Mouse (Mus musculus): ENCODE results near the gene Kmt5c. TPM values are rescaled to one million over a fixed set of nuclear protein-coding genes. Genes with fewer than 3 reads are reported as not detected.

The Kmt5c gene
- polyA plus RNA-seq, 1 experiment: 105 TPM

- H3K27me3 ChIP-seq (ENCODE audit: control insufficient read depth, insufficient read depth, low read length): no peaks in the 10 kb centered on the region
- no peak for TF ChIP-seq POLR2A (IDR thresholded peaks at IDR 0.05; ENCODE audit: low read depth, low read length)
- TF ChIP-seq CTCF (IDR thresholded peaks at IDR 0.05; ENCODE audit: extremely low read depth, insufficient read depth, insufficient read length, insufficient replicate concordance): peak; percentile 36; the same call in 1 of the 2 replicates
- peak in 1 of 2 experiments; percentile 15 for DNase-seq (ENCODE audit: low read depth in 1 of 2, low spot score in 2 of 2)
- no peaks in the 10 kb centered on the region for H3K36me3 ChIP-seq (ENCODE audit: control insufficient read depth, insufficient read depth, low read length)
- H3K27ac ChIP-seq (ENCODE audit: insufficient read depth, low read length): no peak overlapping the region
- WGBS: 38% methylated on average over 18 of the region's 18 CpGs
- no peaks in the 10 kb centered on the region for H3K4me1 ChIP-seq (ENCODE audit: control insufficient read depth, insufficient read depth, insufficient read length)
- no peak overlapping the region for H3K4me3 ChIP-seq (ENCODE audit: extremely low read depth, insufficient read depth, insufficient read length)
Measured at GRCm38 (mm10) chr7:4705098-4705497, 34.8 kb upstream of the Kmt5c start.

- Histone ChIP-seq H3K4me3 (ENCODE audit: extremely low read depth, insufficient read depth, insufficient read length) (no peak overlapping the region), H3K36me3 (ENCODE audit: control insufficient read depth, insufficient read depth, low read length) (no peaks in the 10 kb centered on the region), H3K4me1 (ENCODE audit: control insufficient read depth, insufficient read depth, insufficient read length) (no peaks in the 10 kb centered on the region), H3K27ac (ENCODE audit: insufficient read depth, low read length) (no peak overlapping the region), H3K27me3 (ENCODE audit: control insufficient read depth, insufficient read depth, low read length) (no peaks in the 10 kb centered on the region)
- TF ChIP-seq CTCF (IDR thresholded peaks at IDR 0.05; ENCODE audit: extremely low read depth, insufficient read depth, insufficient read length, insufficient replicate concordance) (no peak), POLR2A (IDR thresholded peaks at IDR 0.05; ENCODE audit: low read depth, low read length) (no peak)
- no peak for DNase-seq (ENCODE audit: low read depth in 1 of 2, low spot score in 2 of 2)
- 74% methylated on average over 3 of the region's 3 CpGs for WGBS
Measured at GRCm38 (mm10) chr7:4712594-4712993, 27.3 kb upstream of the Kmt5c start.

- TF ChIP-seq CTCF (IDR thresholded peaks at IDR 0.05; ENCODE audit: extremely low read depth, insufficient read depth, insufficient read length, insufficient replicate concordance) (no peak), POLR2A (IDR thresholded peaks at IDR 0.05; ENCODE audit: low read depth, low read length) (no peak)
- Histone ChIP-seq H3K27me3 (ENCODE audit: control insufficient read depth, insufficient read depth, low read length) (no peaks in the 10 kb centered on the region), H3K4me3 (ENCODE audit: extremely low read depth, insufficient read depth, insufficient read length) (no peak overlapping the region), H3K27ac (ENCODE audit: insufficient read depth, low read length) (no peak overlapping the region), H3K36me3 (ENCODE audit: control insufficient read depth, insufficient read depth, low read length) (no peaks in the 10 kb centered on the region; the same call in 1 of the 2 replicates), H3K4me1 (ENCODE audit: control insufficient read depth, insufficient read depth, insufficient read length) (no peaks in the 10 kb centered on the region)
- 68% methylated on average over 6 of the region's 6 CpGs for WGBS
- DNase-seq (ENCODE audit: low read depth in 1 of 2, low spot score in 2 of 2): no peak
Measured at GRCm38 (mm10) chr7:4716955-4717354, 23.0 kb upstream of the Kmt5c start.

- no peak overlapping the region for H3K27ac ChIP-seq (ENCODE audit: insufficient read depth, low read length)
- H3K4me3 ChIP-seq (ENCODE audit: extremely low read depth, insufficient read depth, insufficient read length): no peak overlapping the region
- H3K4me1 ChIP-seq (ENCODE audit: control insufficient read depth, insufficient read depth, insufficient read length): no peaks in the 10 kb centered on the region
- TF ChIP-seq CTCF (IDR thresholded peaks at IDR 0.05; ENCODE audit: extremely low read depth, insufficient read depth, insufficient read length, insufficient replicate concordance): no peak
- TF ChIP-seq POLR2A (IDR thresholded peaks at IDR 0.05; ENCODE audit: low read depth, low read length): no peak
- 94% methylated on average over 3 of the region's 3 CpGs for WGBS
- no peak for DNase-seq (ENCODE audit: low read depth in 1 of 2, low spot score in 2 of 2)
- H3K27me3 ChIP-seq (ENCODE audit: control insufficient read depth, insufficient read depth, low read length): no peaks in the 10 kb centered on the region
- no peaks in the 10 kb centered on the region; the same call in 1 of the 2 replicates for H3K36me3 ChIP-seq (ENCODE audit: control insufficient read depth, insufficient read depth, low read length)
Measured at GRCm38 (mm10) chr7:4719276-4719675, 20.6 kb upstream of the Kmt5c start.

GRCm38 (mm10) chr7:4723508-4723907, 16.4 kb upstream of the Kmt5c start:
- H3K36me3 ChIP-seq (ENCODE audit: control insufficient read depth, insufficient read depth, low read length): no peaks in the 10 kb centered on the region; the same call in 1 of the 2 replicates
- H3K27me3 ChIP-seq (ENCODE audit: control insufficient read depth, insufficient read depth, low read length): no peaks in the 10 kb centered on the region
- H3K27ac ChIP-seq (ENCODE audit: insufficient read depth, low read length): peak overlapping the region; percentile 37; the same call in 1 of the 2 replicates
- 46% methylated on average over 12 of the region's 12 CpGs for WGBS
- peaks cover 5% of the 10 kb centered on the region; the same call in 1 of the 2 replicates for H3K4me1 ChIP-seq (ENCODE audit: control insufficient read depth, insufficient read depth, insufficient read length)
- TF ChIP-seq POLR2A (IDR thresholded peaks at IDR 0.05; ENCODE audit: low read depth, low read length) (no peak), CTCF (IDR thresholded peaks at IDR 0.05; ENCODE audit: extremely low read depth, insufficient read depth, insufficient read length, insufficient replicate concordance) (no peak)
- peak overlapping the region; percentile 49; the same call in 1 of the 2 replicates for H3K4me3 ChIP-seq (ENCODE audit: extremely low read depth, insufficient read depth, insufficient read length)
- DNase-seq (ENCODE audit: low read depth in 1 of 2, low spot score in 2 of 2): peak in 1 of 2 experiments; percentile 42

- DNase-seq (ENCODE audit: low read depth in 1 of 2, low spot score in 2 of 2): no peak
- TF ChIP-seq CTCF (IDR thresholded peaks at IDR 0.05; ENCODE audit: extremely low read depth, insufficient read depth, insufficient read length, insufficient replicate concordance): no peak
- TF ChIP-seq POLR2A (IDR thresholded peaks at IDR 0.05; ENCODE audit: low read depth, low read length): no peak
- Histone ChIP-seq H3K36me3 (ENCODE audit: control insufficient read depth, insufficient read depth, low read length) (no peaks in the 10 kb centered on the region), H3K4me1 (ENCODE audit: control insufficient read depth, insufficient read depth, insufficient read length) (peaks cover 5% of the 10 kb centered on the region; the same call in 1 of the 2 replicates), H3K27ac (ENCODE audit: insufficient read depth, low read length) (peak overlapping the region; percentile 48; the same call in 1 of the 2 replicates), H3K27me3 (ENCODE audit: control insufficient read depth, insufficient read depth, low read length) (no peaks in the 10 kb centered on the region), H3K4me3 (ENCODE audit: extremely low read depth, insufficient read depth, insufficient read length) (no peak overlapping the region)
- 10% methylated on average over 3 of the region's 3 CpGs for WGBS
Measured at GRCm38 (mm10) chr7:4724359-4724758, 15.6 kb upstream of the Kmt5c start.

- Histone ChIP-seq H3K27ac (ENCODE audit: insufficient read depth, low read length) (peak within 1 kb of the TSS; percentile 48), H3K36me3 (ENCODE audit: control insufficient read depth, insufficient read depth, low read length) (no peaks in the 10 kb centered on the region), H3K4me3 (ENCODE audit: extremely low read depth, insufficient read depth, insufficient read length) (peak within 1 kb of the TSS; percentile 49; the same call in 1 of the 2 replicates), H3K4me1 (ENCODE audit: control insufficient read depth, insufficient read depth, insufficient read length) (peaks cover 5% of the 10 kb centered on the region; the same call in 1 of the 2 replicates), H3K27me3 (ENCODE audit: control insufficient read depth, insufficient read depth, low read length) (no peaks in the 10 kb centered on the region)
- 7% methylated on average over 7 of the region's 7 CpGs for WGBS
- no peak for DNase-seq (ENCODE audit: low read depth in 1 of 2, low spot score in 2 of 2)
- TF ChIP-seq POLR2A (IDR thresholded peaks at IDR 0.05; ENCODE audit: low read depth, low read length): no peak
- TF ChIP-seq CTCF (IDR thresholded peaks at IDR 0.05; ENCODE audit: extremely low read depth, insufficient read depth, insufficient read length, insufficient replicate concordance): no peak
Measured at GRCm38 (mm10) chr7:4725169-4725568, 14.7 kb upstream of the Kmt5c start, which contains the start of gene Tmem150b. Tmem150b (minus strand) TSS chr7:4725249.
